Mouse (Mus musculus): ENCODE data around the gene Ppargc1a. TPM values are rescaled to one million over a fixed set of nuclear protein-coding genes. Genes with fewer than 3 reads are reported as not detected.

Ppargc1a gene
- polyA plus RNA-seq, 1 experiment from 2014 or later: 6.0 TPM

GRCm38 (mm10) chr5:51537009-51537645 lies 30.4 kb downstream of the Ppargc1a start:
- no peak for ATAC-seq (ENCODE audit: insufficient number of reproducible peaks, low FRiP score, low TSS enrichment, low read depth)
- H3K36me3 ChIP-seq: no peaks in the 10 kb centered on the region
- H3K4me1 ChIP-seq: no peaks in the 10 kb centered on the region
- no peaks in the 10 kb centered on the region for H3K9me3 ChIP-seq (replicated peaks)
- no peak overlapping the region for H3K9ac ChIP-seq
- WGBS: 56% methylated on average over 7 of the region's 7 CpGs
- no peak overlapping the region for H3K4me3 ChIP-seq (replicated peaks)
- no peak overlapping the region for H3K4me2 ChIP-seq (replicated peaks)
- H3K27ac ChIP-seq (replicated peaks): no peak overlapping the region
- no peaks in the 10 kb centered on the region for H3K27me3 ChIP-seq

GRCm38 (mm10) chr5:51534456-51534855 lies 33.1 kb downstream of the Ppargc1a start:
- Histone ChIP-seq H3K27me3 (no peaks in the 10 kb centered on the region), H3K4me3 (replicated peaks) (no peak overlapping the region), H3K9me3 (replicated peaks) (no peaks in the 10 kb centered on the region), H3K4me1 (no peaks in the 10 kb centered on the region), H3K36me3 (no peaks in the 10 kb centered on the region), H3K9ac (no peak overlapping the region), H3K27ac (replicated peaks) (no peak overlapping the region), H3K4me2 (replicated peaks) (no peak overlapping the region)
- ATAC-seq (ENCODE audit: insufficient number of reproducible peaks, low FRiP score, low TSS enrichment, low read depth): no peak
- 73% methylated on average over 1 of the region's 1 CpGs for WGBS

- no peak overlapping the region for H3K9ac ChIP-seq
- H3K4me3 ChIP-seq (replicated peaks): no peak overlapping the region
- no peaks in the 10 kb centered on the region for H3K9me3 ChIP-seq (replicated peaks)
- WGBS: 78% methylated on average over 1 of the region's 1 CpGs
- no peak for ATAC-seq (ENCODE audit: insufficient number of reproducible peaks, low FRiP score, low TSS enrichment, low read depth)
- H3K4me2 ChIP-seq (replicated peaks): no peak overlapping the region
- no peaks in the 10 kb centered on the region for H3K36me3 ChIP-seq
- H3K27me3 ChIP-seq: no peaks in the 10 kb centered on the region
- no peaks in the 10 kb centered on the region for H3K4me1 ChIP-seq
- no peak overlapping the region for H3K27ac ChIP-seq (replicated peaks)
Measured at GRCm38 (mm10) chr5:51531286-51531685, 36.2 kb downstream of the Ppargc1a start.

- no peak overlapping the region for H3K9ac ChIP-seq
- no peaks in the 10 kb centered on the region for H3K36me3 ChIP-seq
- no peaks in the 10 kb centered on the region for H3K27me3 ChIP-seq
- H3K4me3 ChIP-seq (replicated peaks): no peak overlapping the region
- H3K9me3 ChIP-seq (replicated peaks): no peaks in the 10 kb centered on the region
- H3K4me1 ChIP-seq: no peaks in the 10 kb centered on the region
- no peak for ATAC-seq (ENCODE audit: insufficient number of reproducible peaks, low FRiP score, low TSS enrichment, low read depth)
- WGBS: 59% methylated on average over 2 of the region's 2 CpGs
- H3K4me2 ChIP-seq (replicated peaks): no peak overlapping the region
- H3K27ac ChIP-seq (replicated peaks): no peak overlapping the region
Measured at GRCm38 (mm10) chr5:51529444-51529843, 38.1 kb downstream of the Ppargc1a start.

GRCm38 (mm10) chr5:51528165-51528498 lies 39.4 kb downstream of the Ppargc1a start:
- no peaks in the 10 kb centered on the region for H3K36me3 ChIP-seq
- ATAC-seq (ENCODE audit: insufficient number of reproducible peaks, low FRiP score, low TSS enrichment, low read depth): no peak
- H3K27ac ChIP-seq (replicated peaks): no peak overlapping the region
- no peaks in the 10 kb centered on the region for H3K9me3 ChIP-seq (replicated peaks)
- no peak overlapping the region for H3K4me3 ChIP-seq (replicated peaks)
- no peak overlapping the region for H3K9ac ChIP-seq
- no peaks in the 10 kb centered on the region for H3K27me3 ChIP-seq
- H3K4me2 ChIP-seq (replicated peaks): no peak overlapping the region
- H3K4me1 ChIP-seq: no peaks in the 10 kb centered on the region

GRCm38 (mm10) chr5:51527498-51528164 lies 39.9 kb downstream of the Ppargc1a start:
- H3K4me2 ChIP-seq (replicated peaks): no peak overlapping the region
- H3K9ac ChIP-seq: no peak overlapping the region
- H3K4me3 ChIP-seq (replicated peaks): no peak overlapping the region
- no peak overlapping the region for H3K27ac ChIP-seq (replicated peaks)
- no peaks in the 10 kb centered on the region for H3K4me1 ChIP-seq
- no peak for ATAC-seq (ENCODE audit: insufficient number of reproducible peaks, low FRiP score, low TSS enrichment, low read depth)
- WGBS: 78% methylated on average over 5 of the region's 5 CpGs
- H3K9me3 ChIP-seq (replicated peaks): no peaks in the 10 kb centered on the region
- H3K36me3 ChIP-seq: no peaks in the 10 kb centered on the region
- H3K27me3 ChIP-seq: no peaks in the 10 kb centered on the region

GRCm38 (mm10) chr5:51525858-51526257 lies 41.7 kb downstream of the Ppargc1a start:
- no peaks in the 10 kb centered on the region for H3K27me3 ChIP-seq
- WGBS: 82% methylated on average over 2 of the region's 2 CpGs
- H3K9me3 ChIP-seq (replicated peaks): no peaks in the 10 kb centered on the region
- ATAC-seq (ENCODE audit: insufficient number of reproducible peaks, low FRiP score, low TSS enrichment, low read depth): no peak
- no peak overlapping the region for H3K9ac ChIP-seq
- no peak overlapping the region for H3K27ac ChIP-seq (replicated peaks)
- H3K4me1 ChIP-seq: no peaks in the 10 kb centered on the region
- H3K4me2 ChIP-seq (replicated peaks): no peak overlapping the region
- H3K36me3 ChIP-seq: no peaks in the 10 kb centered on the region
- H3K4me3 ChIP-seq (replicated peaks): no peak overlapping the region

- WGBS: 71% methylated on average over 3 of the region's 3 CpGs
Measured at GRCm38 (mm10) chr5:51520807-51521206, 46.7 kb downstream of the Ppargc1a start.

GRCm38 (mm10) chr5:51517440-51518187 lies 49.9 kb downstream of the Ppargc1a start:
- Histone ChIP-seq H3K4me1 (no peaks in the 10 kb centered on the region), H3K9ac (no peak overlapping the region), H3K9me3 (replicated peaks) (no peaks in the 10 kb centered on the region), H3K27me3 (no peaks in the 10 kb centered on the region), H3K4me2 (replicated peaks) (no peak overlapping the region), H3K36me3 (no peaks in the 10 kb centered on the region), H3K4me3 (replicated peaks) (no peak overlapping the region), H3K27ac (replicated peaks) (no peak overlapping the region)
- WGBS: 81% methylated on average over 6 of the region's 6 CpGs
- ATAC-seq (ENCODE audit: insufficient number of reproducible peaks, low FRiP score, low TSS enrichment, low read depth): no peak

More at GRCm38 (mm10) chr5:51520807-51521206, 46.7 kb downstream of the Ppargc1a start:
- Histone ChIP-seq H3K9me3 (replicated peaks) (no peaks in the 10 kb centered on the region), H3K36me3 (no peaks in the 10 kb centered on the region), H3K4me3 (replicated peaks) (no peak overlapping the region), H3K4me1 (no peaks in the 10 kb centered on the region), H3K27ac (replicated peaks) (no peak overlapping the region), H3K4me2 (replicated peaks) (no peak overlapping the region), H3K27me3 (no peaks in the 10 kb centered on the region), H3K9ac (no peak overlapping the region)
- no peak for ATAC-seq (ENCODE audit: insufficient number of reproducible peaks, low FRiP score, low TSS enrichment, low read depth)

GRCm38 (mm10) chr5:51504654-51505053 lies 62.9 kb downstream of the Ppargc1a start:
- no peak for ATAC-seq (ENCODE audit: insufficient number of reproducible peaks, low FRiP score, low TSS enrichment, low read depth)

GRCm38 (mm10) chr5:51497910-51498517 lies 69.5 kb downstream of the Ppargc1a start:
- Histone ChIP-seq H3K27me3 (no peaks in the 10 kb centered on the region), H3K36me3 (no peaks in the 10 kb centered on the region), H3K4me2 (replicated peaks) (no peak overlapping the region), H3K4me3 (replicated peaks) (no peak overlapping the region), H3K27ac (replicated peaks) (no peak overlapping the region), H3K4me1 (no peaks in the 10 kb centered on the region), H3K9ac (no peak overlapping the region), H3K9me3 (replicated peaks) (no peaks in the 10 kb centered on the region)
- 74% methylated on average over 9 of the region's 9 CpGs for WGBS
- no peak for ATAC-seq (ENCODE audit: insufficient number of reproducible peaks, low FRiP score, low TSS enrichment, low read depth)

More at GRCm38 (mm10) chr5:51504654-51505053, 62.9 kb downstream of the Ppargc1a start:
- H3K9ac ChIP-seq: no peak overlapping the region
- H3K4me2 ChIP-seq (replicated peaks): no peak overlapping the region
- H3K9me3 ChIP-seq (replicated peaks): no peaks in the 10 kb centered on the region
- H3K27me3 ChIP-seq: no peaks in the 10 kb centered on the region
- H3K4me3 ChIP-seq (replicated peaks): no peak overlapping the region
- WGBS: 26% methylated on average over 2 of the region's 2 CpGs
- H3K36me3 ChIP-seq: no peaks in the 10 kb centered on the region
- no peaks in the 10 kb centered on the region for H3K4me1 ChIP-seq
- H3K27ac ChIP-seq (replicated peaks): no peak overlapping the region
